Mouse (Mus musculus): ENCODE data around the gene Spty2d1.
"Not testable (repeated sequence)": the region's sequence is repeated elsewhere in the genome, so short reads cannot be mapped to it uniquely, and the experiment has no call there.

Spty2d1 gene

GRCm38 (mm10) chr7:47020956-47021355 lies 12.7 kb upstream of the Spty2d1 start:
- peak; percentile 38 for DNase-seq

- peak; percentile 29 for DNase-seq
These were observed 11.4 kb upstream of the Spty2d1 start for GRCm38 (mm10) chr7:47019641-47020040.

- DNase-seq = no peak
These were observed 8.9 kb upstream of the Spty2d1 start for GRCm38 (mm10) chr7:47017146-47017545.

DNA sequence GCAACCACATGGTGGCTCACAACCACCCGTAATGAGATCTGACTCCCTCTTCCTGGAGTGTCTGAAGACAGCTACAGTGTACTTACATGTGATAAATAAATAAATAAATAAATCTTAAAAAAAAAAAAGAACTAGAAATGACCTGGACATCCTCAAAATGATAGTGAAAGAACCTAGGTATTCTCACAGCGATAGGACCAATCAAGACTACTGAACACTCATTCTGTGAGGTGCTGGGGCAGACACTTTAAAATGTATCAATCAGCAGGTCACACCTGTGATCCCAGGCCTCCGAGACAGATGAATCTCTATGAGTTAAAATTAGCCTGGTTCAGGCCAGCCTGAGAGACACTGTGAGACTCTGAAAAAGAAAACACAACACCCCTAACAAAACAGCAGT lies 8.4 kb upstream of the Spty2d1 start:
- DNase-seq = no peak

DNA sequence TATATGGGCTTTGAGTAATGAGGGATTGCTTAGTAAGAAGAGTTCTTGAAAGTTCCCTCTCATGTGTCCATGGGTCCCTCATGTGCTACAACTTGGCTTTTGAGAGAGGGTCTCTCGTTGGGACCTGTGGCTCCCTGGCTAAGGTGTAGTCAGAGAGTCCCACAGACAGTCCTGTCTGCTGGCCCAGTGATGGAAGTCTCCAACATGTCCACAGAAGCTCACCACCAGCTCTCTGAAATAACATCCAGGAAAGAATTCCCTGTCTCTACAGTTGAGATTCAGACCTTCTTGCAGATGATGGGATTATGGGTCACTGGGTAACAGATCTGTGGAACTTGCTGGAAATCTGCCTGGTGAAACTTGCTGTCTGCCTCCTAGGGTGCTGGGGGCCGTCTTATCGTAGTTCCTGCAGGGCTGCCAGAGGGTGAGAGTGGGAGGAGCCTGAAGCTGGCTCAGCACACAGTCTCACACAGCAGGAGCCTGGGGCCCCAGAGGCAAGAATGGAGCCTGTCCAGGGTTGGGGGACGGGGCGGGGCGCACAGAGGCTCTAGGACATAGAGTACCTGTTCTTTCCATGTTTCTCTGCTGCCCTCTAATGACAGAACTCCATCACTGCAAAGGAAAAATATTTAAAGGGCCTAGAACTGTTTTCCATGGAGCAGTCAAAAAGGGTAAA lies 7.3 kb upstream of the Spty2d1 start:
- DNase-seq = peak; percentile 96

DNA sequence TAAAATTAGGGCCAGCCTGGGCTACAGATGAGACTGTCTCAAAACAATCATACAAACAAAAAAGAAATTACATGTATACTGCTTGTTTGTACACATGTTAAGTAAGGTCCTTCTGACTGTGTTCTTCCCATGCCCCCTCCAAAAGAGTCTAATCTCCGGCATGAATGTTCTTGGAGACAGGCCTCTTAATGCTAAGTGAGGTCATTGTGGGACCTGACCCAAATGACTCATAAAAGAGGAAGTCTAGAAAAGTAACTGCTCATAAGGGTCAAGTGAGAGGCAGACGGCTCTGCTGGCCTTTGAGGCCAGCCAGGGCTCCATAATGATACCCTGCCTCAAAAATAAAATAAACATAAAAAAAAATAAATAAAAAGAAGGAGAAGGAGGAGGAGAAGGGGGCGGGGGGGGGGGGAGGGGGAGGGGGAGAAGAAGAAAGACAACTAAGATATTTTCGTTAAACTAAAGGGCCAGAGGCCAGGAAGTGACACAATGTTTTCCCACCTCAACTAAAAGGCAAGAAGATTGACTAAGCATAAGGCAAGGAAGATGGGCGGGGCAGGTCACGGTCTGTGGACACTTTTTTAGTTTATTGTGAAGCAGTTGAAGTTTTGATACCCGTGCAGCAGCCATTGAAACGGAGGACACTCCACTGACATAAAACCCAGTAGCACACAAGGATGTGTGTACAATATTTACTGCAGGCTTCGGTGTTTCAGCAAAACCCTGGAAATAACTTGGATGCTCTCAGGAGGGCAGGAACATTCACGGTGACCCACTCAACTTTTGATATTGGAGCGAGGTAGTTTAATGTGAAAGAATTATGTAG lies 6.6 kb upstream of the Spty2d1 start:
- DNase-seq = peak; percentile 87

GRCm38 (mm10) chr7:47013131-47013767 lies 5.0 kb upstream of the Spty2d1 start:
- no peak for DNase-seq

- DNase-seq = no peak
These were observed 418 bp downstream of the Spty2d1 start for GRCm38 (mm10) chr7:47007818-47008167.

GRCm38 (mm10) chr7:47007109-47007780 lies 966 bp downstream of the Spty2d1 start:
- no peak for DNase-seq

- DNase-seq = no peak
These were observed 4.6 kb downstream of the Spty2d1 start for GRCm38 (mm10) chr7:47003411-47004115.

DNA sequence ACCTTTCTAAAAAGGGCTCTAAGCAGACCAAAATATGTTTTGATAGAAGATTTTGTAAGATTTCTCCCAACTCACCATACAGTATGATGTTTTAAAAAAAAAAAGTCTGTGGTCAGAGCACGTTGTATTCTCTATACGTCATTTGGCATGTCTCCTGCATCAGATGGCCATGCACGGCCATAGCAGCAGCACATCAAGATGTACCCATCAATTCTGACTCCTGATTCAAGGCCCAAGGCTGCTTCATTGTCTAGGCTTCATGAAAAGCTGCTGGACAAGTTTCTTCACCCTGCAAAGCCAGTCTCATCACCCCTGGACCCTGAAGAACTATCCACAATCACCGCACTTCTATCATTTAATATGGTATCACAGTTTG lies 6.3 kb downstream of the Spty2d1 start:
- DNase-seq = no peak

DNA sequence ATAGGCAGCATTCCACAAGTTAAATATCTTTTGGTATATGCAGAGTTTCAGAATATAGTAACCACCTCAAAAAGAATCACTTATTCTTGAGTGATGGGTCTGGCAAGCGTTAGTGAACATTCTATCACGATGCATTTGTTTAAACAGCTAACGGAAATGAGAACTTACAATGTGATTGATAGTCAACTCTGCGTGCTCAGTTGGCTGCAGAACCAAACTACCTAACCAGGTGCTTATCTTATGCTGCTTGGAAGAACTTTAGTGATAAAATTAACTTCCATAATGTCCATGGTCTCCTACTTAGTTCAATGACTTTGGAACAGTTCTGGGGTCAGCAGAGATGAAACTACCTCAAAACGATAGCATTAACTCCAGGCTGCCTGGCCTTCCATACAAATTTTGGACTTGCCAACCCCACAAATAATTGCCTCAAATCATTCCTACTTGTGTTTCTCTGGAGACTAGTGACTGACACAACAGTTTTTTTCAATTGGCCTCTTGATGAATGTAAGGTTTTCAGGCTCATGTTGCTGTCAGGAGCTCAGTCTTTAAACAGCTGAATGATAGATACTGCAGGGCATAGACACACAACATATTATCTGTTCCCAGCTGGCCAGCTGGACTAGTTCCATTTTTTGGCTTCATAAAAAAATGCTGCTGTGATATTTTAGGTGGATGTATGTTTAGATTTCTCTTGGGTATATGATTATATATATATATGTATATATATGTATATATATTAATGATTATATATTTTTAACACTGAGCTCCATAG lies 6.9 kb downstream of the Spty2d1 start:
- DNase-seq = no peak

DNA sequence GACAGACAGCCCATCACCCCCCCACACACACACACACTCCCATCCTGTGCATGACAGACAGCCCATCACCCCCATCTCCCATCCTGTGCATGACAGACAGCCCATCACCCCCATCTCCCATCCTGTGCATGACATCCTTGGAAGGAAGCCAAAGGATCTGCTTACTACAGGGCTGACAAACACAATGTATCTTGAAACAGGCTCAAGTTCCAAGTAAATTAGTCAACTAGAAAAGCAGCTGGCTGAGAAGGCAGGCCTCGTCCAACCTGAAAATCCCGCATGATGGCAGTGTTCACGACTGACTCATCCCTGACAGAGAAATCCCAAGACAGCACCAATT lies 7.6 kb downstream of the Spty2d1 start:
- DNase-seq = peak; percentile 79

GRCm38 (mm10) chr7:46999983-47000643 lies 8.1 kb downstream of the Spty2d1 start:
- DNase-seq = no peak

- no peak for DNase-seq
These were observed 9.3 kb downstream of the Spty2d1 start for GRCm38 (mm10) chr7:46998942-46999341.

- no peak for DNase-seq
These were observed 10.4 kb downstream of the Spty2d1 start for GRCm38 (mm10) chr7:46997644-46998395.

GRCm38 (mm10) chr7:46997008-46997407 lies 11.2 kb downstream of the Spty2d1 start:
- DNase-seq = no peak

DNA sequence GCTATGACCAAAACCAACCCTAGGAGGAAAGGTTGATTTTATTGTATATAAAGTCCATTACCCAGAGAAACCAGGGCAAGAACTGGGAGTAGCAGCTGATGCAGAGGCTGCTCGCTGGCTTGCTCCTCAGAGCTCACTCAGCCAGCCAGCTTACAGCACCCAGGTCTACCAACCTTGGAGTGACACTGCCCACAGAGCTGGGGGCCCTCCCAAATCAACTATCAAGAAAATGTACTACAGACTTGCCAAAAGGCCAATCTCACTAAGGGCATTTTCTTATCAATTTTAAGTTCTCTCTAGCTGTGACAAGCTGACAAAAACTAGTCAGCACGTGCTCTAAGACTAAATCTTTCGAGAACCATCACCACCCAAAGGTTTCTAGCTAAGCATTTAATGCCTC lies 12.7 kb downstream of the Spty2d1 start:
- DNase-seq = no peak

- DNase-seq = no peak
These were observed 15.1 kb downstream of the Spty2d1 start for GRCm38 (mm10) chr7:46993079-46993478.

- not testable (repeated sequence) for DNase-seq
These were observed 18.8 kb downstream of the Spty2d1 start for GRCm38 (mm10) chr7:46989387-46989786.

DNA sequence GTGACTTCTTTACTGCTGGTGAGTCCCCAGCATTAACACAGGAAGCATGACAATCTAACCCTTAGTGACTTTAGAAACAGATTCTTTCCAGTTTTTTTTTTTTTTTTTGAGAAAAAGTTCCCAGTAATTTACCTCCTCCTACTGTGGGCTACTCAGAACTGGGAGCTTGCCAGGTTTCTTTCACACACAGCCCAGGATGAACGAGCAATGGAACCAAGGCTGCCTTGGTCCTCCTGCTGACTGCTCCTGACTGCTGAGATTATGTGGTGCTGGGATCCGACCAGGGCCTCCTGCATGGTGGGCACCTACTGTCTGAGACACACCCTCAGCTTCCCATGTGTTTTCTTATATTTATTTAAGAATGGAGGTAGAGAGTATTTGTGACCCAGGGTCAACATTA lies 21.1 kb downstream of the Spty2d1 start:
- DNase-seq = peak; percentile 39

Data from lung, postnatal 10 days (tissue).